Mouse (Mus musculus) small intestine, adult 2 months (tissue): ENCODE results near the gene B4galnt1. TPM values are rescaled to one million over a fixed set of nuclear protein-coding genes. Genes with fewer than 3 reads are reported as not detected.
"Not testable (repeated sequence)": the region's sequence is repeated elsewhere in the genome, so short reads cannot be mapped to it uniquely, and the experiment has no call there.

Experiments
- H3K27ac ChIP-seq: fragments of 200-500 bp; 2 replicates; pipeline ENCODE4 v1.5.1; 2012; ENCODE audit warnings: low read depth, low read length, control low read depth, inconsistent platforms; ENCODE audit not compliant: insufficient read depth
- H3K27me3 ChIP-seq: fragments of 200-500 bp; 2 replicates; pipeline ENCODE4 v1.6.1; 2012; ENCODE audit warnings: mild to moderate bottlenecking, moderate library complexity, low read length, inconsistent platforms; ENCODE audit not compliant: control insufficient read depth, insufficient read depth
- H3K36me3 ChIP-seq: fragments of 200-500 bp; 2 replicates; pipeline ENCODE4 v1.6.1; 2012; ENCODE audit warnings: mild to moderate bottlenecking, low read length, control low read depth, inconsistent platforms; ENCODE audit not compliant: control insufficient read depth, insufficient read depth
- H3K4me1 ChIP-seq: fragments of 200-500 bp; 2 replicates; pipeline ENCODE4 v1.6.1; 2012; ENCODE audit warnings: low read length, inconsistent platforms, mixed read lengths; ENCODE audit not compliant: control insufficient read depth, insufficient read depth, insufficient read length
- H3K4me3 ChIP-seq: fragments of 200-500 bp; 2 replicates; pipeline ENCODE4 v1.5.1; 2012; ENCODE audit warnings: low read depth, mild to moderate bottlenecking, control low read depth, inconsistent platforms, low read length, moderate library complexity
- CTCF ChIP-seq: fragments of 200-500 bp; IDR thresholded peaks from 2 replicates; pipeline ENCODE4 v1.5.1; 2012; ENCODE audit warnings: low read depth, mild to moderate bottlenecking, control low read depth, inconsistent platforms, low read length, moderate library complexity, mixed read lengths; ENCODE audit not compliant: insufficient replicate concordance, insufficient read length; ENCODE audit errors: extremely low read depth
- POLR2A ChIP-seq: fragments of 200-500 bp; IDR thresholded peaks from 2 replicates; pipeline ENCODE4 v1.6.1; 2012; ENCODE audit warnings: low read depth, mild to moderate bottlenecking, control low read depth, inconsistent platforms, low read length, moderate library complexity
- WGBS: fragments of 180-500 bp; shearing (Covaris S2); methylation state at CpG from one replicate; pipeline ENCODE4 v1.1.7; 2018; 5-methylcytosine and 5-hydroxymethylcytosine counted together
- polyA plus RNA-seq: library from polyadenylated mRNA; depleted of rRNA; stranded (reverse); fragments of >200 nt; gene quantifications from 2 replicates; pipeline ENCODE4 v1.2.3, GENCODE M21; 2012

The B4galnt1 gene
- polyA plus RNA-seq, 1 experiment: 484 TPM

DNA sequence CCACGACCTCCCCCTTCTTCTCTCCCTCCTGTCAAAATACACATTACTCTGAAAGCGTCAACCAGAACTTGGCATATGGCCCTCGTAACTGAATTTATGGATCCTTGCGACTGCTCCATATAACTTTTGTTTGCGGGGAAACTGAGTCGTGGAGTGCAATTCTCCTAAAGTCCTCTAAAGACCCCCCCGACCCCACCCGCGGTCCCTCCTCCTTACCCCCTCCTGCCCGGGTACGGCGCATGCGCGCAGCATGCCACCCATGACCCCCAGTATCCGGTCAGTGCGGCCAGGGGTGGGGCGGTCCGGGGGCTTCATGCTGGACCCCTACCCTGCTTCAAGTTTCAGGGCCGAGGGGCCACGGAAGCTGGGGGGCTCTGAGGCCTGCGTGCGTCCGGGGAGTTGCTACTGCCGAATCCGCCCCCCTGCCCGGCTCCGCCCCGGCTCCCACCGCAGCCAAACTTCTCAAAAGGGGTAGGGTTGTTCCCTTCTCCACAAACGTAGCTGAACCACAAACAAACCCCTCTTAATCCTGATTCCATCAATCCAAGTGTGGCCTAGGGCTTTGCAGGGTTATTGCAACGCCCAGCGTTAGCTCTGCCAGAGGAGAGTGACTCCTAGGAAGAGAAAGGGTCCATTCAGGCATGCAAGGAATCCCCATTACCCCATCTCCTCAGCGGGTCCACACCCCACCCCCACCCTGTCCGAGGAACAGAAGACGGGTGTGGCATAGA, 24.8 kb downstream of the B4galnt1 start, which contains the start of gene Arhgef25:
Gene Arhgef25 (minus strand): TSS at position 433 of the 731 bp plus-strand sequence.
- Histone ChIP-seq H3K4me1 (peaks cover 4% of the 10 kb centered on the region; the same call in 1 of the 2 replicates), H3K4me3 (peak within 1 kb of the TSS; percentile 63), H3K36me3 (no peaks in the 10 kb centered on the region), H3K27ac (peak within 1 kb of the TSS; percentile 81), H3K27me3 (peaks cover 33% of the 10 kb centered on the region)
- 18% methylated on average over 35 of the region's 35 CpGs for WGBS
- TF ChIP-seq POLR2A: no peak
- no peak for TF ChIP-seq CTCF

DNA sequence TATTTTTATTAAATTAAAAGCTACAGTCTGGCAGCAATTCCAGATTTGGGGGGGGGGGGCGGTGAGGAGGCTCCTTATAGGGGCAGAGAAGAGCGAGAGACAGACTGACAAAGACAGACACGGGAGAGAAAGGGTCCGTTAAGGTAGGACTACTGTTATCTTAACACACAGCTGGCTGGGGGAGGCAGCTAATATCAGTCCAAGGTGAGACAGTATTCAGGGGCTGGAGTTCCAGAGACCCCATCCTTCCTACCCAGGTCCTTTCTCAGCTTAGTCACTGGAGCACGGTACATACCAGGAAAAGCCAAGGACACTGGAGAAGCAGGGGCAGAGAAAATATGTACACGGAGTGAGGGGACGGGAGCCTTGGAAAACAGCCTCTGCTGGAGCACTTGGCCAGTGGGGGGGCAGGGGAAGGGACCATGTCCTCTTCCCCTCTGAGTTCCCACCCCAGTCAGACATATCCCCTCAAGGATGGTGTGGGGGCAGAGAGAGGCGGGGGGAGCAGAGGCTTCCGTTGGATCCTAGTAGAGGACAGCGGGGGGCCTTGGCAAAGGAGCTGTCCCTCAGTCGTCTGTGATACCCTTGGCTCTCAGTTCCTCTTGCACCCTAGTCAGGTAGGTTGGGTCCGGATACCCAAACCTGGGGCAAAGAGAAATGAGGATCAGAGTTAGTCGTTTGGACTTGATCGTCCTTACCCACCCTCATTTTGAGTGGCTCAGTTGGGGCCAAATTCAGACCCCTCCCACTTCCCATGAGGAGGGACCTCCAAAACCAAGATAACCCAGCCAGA, 25.6 kb downstream of the B4galnt1 start:
- 67% methylated on average over 14 of the region's 14 CpGs for WGBS

DNA sequence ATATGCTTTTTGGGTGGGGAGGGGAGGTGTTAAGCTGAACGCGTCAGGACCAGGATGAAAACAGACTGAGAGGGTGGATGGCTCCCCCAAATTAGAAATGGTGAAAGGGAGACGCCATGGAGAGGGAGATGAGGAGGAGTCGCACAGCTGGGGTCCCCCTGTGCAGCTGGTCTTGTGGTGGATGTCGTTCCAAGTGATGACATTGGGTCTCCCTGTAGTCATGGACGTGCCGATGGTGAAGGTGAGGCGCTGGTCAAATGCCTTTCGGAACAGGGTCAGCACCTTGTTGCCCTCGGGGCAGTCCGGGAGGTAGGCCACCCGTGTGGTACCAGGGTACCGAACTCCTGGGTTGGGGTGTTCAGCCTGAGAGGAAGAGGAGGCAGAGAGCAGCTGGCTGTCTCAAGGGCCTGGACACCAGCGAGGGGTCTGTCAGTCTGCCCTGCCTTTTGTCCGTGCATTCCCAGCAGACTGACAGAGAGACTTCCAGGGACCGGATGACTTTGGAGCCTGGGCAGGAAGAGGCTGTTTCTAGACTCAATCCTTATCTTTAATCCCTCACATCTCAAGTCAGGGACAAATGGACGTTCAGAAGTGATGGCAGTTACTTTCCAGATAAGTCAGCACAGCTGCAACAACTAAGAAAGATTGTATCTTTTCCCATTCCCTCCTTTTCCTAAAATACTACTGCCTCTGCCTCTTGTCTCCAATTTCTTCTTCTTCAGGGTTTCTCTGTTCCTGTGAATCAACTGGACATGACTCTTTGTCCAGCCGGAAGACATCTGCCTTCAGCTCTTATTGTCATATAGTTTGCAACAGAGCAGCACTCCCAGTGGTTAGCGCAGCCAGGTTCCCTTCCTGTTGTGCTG, 26.4 kb downstream of the B4galnt1 start:
- WGBS: 85% methylated on average over 19 of the region's 19 CpGs
- Histone ChIP-seq H3K4me1 (peaks cover 4% of the 10 kb centered on the region; the same call in 1 of the 2 replicates), H3K36me3 (no peaks in the 10 kb centered on the region), H3K27me3 (peaks cover 32% of the 10 kb centered on the region), H3K27ac (no peak overlapping the region), H3K4me3 (no peak overlapping the region)
- TF ChIP-seq POLR2A (no peak), CTCF (no peak)

More for the DNA sequence above, 25.6 kb downstream of the B4galnt1 start:
- TF ChIP-seq CTCF (no peak), POLR2A (no peak)
- Histone ChIP-seq H3K27me3 (peaks cover 33% of the 10 kb centered on the region), H3K27ac (peak overlapping the region; percentile 18; the same call in 1 of the 2 replicates), H3K36me3 (no peaks in the 10 kb centered on the region), H3K4me3 (no peak overlapping the region), H3K4me1 (peaks cover 4% of the 10 kb centered on the region; the same call in 1 of the 2 replicates)

DNA sequence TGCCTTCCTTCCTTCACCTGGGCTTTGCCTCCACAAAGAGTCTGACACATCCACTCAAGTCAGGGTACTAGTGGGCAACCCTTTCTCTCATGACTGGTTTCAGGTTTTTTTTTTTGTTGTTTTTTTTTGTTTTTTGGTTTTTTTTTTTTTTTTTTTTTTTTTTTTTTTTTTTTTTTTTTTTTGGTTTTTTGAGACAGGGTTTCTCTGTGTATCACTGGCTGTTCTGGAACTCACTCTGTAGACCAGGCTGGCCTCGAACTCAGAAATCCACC, 27.0 kb downstream of the B4galnt1 start:
- not testable (repeated sequence) for H3K36me3 ChIP-seq, H3K4me1 ChIP-seq, H3K4me3 ChIP-seq, H3K27ac ChIP-seq
- peaks cover 26% of the 10 kb centered on the region for H3K27me3 ChIP-seq
- WGBS: 58% methylated on average over 1 of the region's 1 CpGs

DNA sequence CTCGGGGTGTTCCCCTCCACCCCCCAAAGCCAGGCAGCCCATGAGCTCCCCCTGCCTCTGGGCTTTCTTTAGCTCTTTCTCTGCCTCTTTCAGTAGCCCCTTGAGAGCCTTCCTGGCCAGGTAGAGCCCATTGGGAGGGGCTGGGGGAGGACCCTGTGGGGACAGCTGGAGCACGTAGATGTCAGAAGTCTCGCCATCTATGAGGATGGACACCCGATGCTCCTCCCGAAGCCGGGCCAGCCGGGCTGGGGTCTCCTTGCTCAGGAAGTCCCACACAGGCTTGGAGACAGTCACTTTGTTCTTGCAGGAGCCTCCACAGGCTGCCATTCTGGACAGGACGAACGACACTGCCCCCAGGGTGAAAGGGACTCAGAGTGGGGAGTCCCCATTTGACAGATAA, 28.0 kb downstream of the B4galnt1 start:
- Histone ChIP-seq H3K27ac (no peak overlapping the region), H3K36me3 (peaks cover 1% of the 10 kb centered on the region; the same call in 1 of the 2 replicates), H3K27me3 (peaks cover 19% of the 10 kb centered on the region), H3K4me3 (no peak overlapping the region), H3K4me1 (peaks cover 4% of the 10 kb centered on the region; the same call in 1 of the 2 replicates)
- TF ChIP-seq CTCF (no peak), POLR2A (no peak)
- WGBS: 88% methylated on average over 9 of the region's 9 CpGs

DNA sequence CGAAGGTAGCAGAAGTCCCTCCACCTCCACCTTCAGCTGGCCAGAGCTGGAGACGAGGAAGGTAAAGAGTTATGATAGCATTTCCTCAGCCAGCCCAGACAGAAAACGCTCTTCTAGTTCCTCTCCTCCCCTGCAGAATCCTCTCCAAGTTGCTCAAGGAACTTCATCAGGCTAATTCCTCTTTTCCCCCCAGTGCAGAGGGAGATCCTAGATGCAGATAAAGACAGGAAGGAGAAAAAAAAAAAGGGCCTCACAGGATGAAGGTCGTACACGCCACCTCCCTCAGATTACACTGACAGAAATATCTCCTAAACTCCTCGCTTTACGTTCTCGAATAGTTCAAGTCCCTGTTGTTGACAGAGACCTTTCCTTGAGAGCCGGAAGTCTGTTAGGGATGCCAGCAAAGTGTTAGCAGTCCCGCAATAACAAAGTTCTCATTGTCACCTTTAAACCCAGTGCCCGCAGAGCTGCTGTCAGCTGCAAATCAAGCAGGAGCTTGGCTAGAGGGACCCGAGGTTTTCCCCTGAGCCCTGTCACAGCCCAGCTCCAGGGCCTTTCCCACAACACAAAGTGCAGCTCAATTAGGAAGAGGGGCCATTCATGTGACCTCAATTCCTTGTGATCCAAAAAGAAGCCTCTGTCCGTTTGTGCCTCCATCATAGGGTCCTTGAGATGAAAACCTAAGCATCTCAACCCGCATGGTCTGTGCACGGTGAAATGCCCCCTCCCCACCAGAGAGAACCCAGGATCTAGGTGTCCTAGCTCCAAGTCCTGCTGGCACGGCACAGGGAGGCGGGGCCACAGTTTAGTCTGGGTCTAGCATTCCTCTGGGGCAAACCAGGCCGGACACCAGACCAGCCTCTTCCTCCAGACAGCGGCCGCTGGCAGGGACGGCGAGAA, 29.7 kb downstream of the B4galnt1 start:
- TF ChIP-seq CTCF (no peak), POLR2A (no peak)
- WGBS: 10% methylated on average over 22 of the region's 22 CpGs

More for the DNA sequence above, 29.7 kb downstream of the B4galnt1 start:
- Histone ChIP-seq H3K27ac (peak overlapping the region; percentile 3), H3K4me1 (no peaks in the 10 kb centered on the region; the same call in 1 of the 2 replicates), H3K27me3 (peaks cover 3% of the 10 kb centered on the region; the same call in 1 of the 2 replicates), H3K4me3 (peak overlapping the region; percentile 68), H3K36me3 (peaks cover 17% of the 10 kb centered on the region)
